Mouse (Mus musculus): ENCODE results near the gene Gabrq. TPM values are rescaled to one million over a fixed set of nuclear protein-coding genes. Genes with fewer than 3 reads are reported as not detected.

Gene Gabrq
- polyA plus RNA-seq (2015; fragmentation: Nextera tagmentation; extraction: Ambion mirVana): 0.57 and 0.76 TPM in 2 replicates

DNA sequence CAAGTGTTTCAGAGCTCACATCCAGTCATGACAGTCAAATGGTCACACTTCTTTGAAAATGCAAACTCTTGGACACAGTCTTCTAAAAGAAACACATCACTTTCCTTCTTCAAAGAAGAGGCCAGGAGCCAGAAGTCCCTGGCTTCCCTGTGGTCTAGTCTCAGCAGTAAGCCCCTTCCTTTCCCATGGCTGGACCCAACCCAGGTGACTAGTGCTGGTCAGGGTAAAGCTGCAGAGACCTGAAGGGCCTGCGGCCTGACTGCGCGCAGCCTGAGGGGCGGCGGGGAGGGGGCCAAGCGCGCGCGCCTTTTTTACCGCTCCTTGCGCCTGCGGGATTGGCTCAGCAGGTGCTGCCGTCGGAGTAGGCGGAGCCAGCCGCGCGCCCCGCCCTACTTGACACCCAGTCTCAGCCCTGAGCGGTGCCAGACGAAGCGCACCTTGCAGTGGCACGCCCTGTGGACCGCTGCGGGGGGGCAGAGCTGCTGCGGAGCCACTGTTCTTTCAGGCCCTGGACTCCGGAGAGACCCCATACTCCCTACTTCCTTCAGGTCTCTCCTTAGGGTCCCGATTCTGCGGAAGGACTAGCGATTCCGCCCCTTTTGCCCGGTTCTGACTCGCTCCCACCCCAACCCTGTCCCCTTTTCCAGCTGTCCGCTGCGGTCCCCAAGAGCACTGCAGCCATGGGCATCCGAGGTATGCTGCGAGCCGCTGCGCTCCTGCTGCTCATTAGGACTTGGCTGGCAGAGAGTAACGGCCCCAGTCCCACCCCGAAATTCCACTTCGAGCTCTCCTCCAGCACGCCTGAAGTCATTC lies at the start of gene Gabrq:
TSS of gene Gabrq (plus strand) at position 403 of the 813 bp plus-strand sequence.
- Histone ChIP-seq H3K4me2 (ENCODE audit: low read depth, low read length) (peak within 1 kb of the TSS; percentile 52), H3K9ac (ENCODE audit: low read length) (no peak within 1 kb of the TSS), H3K36me3 (ENCODE audit: control insufficient read depth, insufficient read depth, low read length) (no peaks in the 10 kb centered on the region), H3K27ac (ENCODE audit: low read length) (no peak within 1 kb of the TSS), H3K27me3 (ENCODE audit: control insufficient read depth, insufficient read depth, low read length) (peaks cover 9% of the 10 kb centered on the region; the same call in 1 of the 2 replicates), H3K4me3 (replicated peaks; ENCODE audit: low read length) (peak within 1 kb of the TSS; percentile 38), H3K9me3 (replicated peaks; ENCODE audit: control insufficient read depth, low read length) (no peaks in the 10 kb centered on the region), H3K4me1 (ENCODE audit: control insufficient read depth, insufficient read depth, low read length) (no peaks in the 10 kb centered on the region)
- WGBS: 21% methylated on average over 43 of the region's 43 CpGs
- peak; percentile 75; the same call in 1 of the 2 replicates for ATAC-seq (ENCODE audit: insufficient read depth, low FRiP score)

- H3K9ac ChIP-seq (ENCODE audit: low read length): no peak overlapping the region
- no peaks in the 10 kb centered on the region; the same call in 1 of the 2 replicates for H3K27me3 ChIP-seq (ENCODE audit: control insufficient read depth, insufficient read depth, low read length)
- no peak for ATAC-seq (ENCODE audit: insufficient read depth, low FRiP score)
- H3K4me3 ChIP-seq (replicated peaks; ENCODE audit: low read length): no peak overlapping the region
- H3K4me1 ChIP-seq (ENCODE audit: control insufficient read depth, insufficient read depth, low read length): no peaks in the 10 kb centered on the region
- H3K36me3 ChIP-seq (ENCODE audit: control insufficient read depth, insufficient read depth, low read length): no peaks in the 10 kb centered on the region
- H3K9me3 ChIP-seq (replicated peaks; ENCODE audit: control insufficient read depth, low read length): no peaks in the 10 kb centered on the region
- 23% methylated on average over 1 of the region's 1 CpGs for WGBS
- H3K27ac ChIP-seq (ENCODE audit: low read length): no peak overlapping the region
- H3K4me2 ChIP-seq (ENCODE audit: low read depth, low read length): no peak overlapping the region
Measured at GRCm38 (mm10) chrX:72788773-72789557, 36.0 kb upstream of the Gabrq start.

DNA sequence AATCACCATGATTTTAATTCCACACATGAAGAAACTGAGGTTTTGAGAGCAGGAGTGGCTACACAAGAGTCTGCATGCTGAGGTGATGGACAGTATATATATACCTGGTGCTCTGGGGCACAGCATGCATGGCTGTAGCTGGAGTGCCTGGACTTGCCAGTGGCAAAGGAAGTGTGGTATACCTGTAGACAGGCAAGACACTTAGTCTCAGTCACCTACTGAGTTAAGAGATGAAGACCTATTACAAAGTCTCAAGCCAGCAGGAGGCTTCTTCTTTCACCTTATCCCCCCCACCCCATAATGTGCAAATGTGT lies 35.5 kb upstream of the Gabrq start:
- no peak for ATAC-seq (ENCODE audit: insufficient read depth, low FRiP score)
- H3K4me3 ChIP-seq (replicated peaks; ENCODE audit: low read length): no peak overlapping the region
- no peaks in the 10 kb centered on the region for H3K36me3 ChIP-seq (ENCODE audit: control insufficient read depth, insufficient read depth, low read length)
- no peak overlapping the region for H3K4me2 ChIP-seq (ENCODE audit: low read depth, low read length)
- no peak overlapping the region for H3K27ac ChIP-seq (ENCODE audit: low read length)
- H3K9me3 ChIP-seq (replicated peaks; ENCODE audit: control insufficient read depth, low read length): no peaks in the 10 kb centered on the region
- no peak overlapping the region for H3K9ac ChIP-seq (ENCODE audit: low read length)
- no peaks in the 10 kb centered on the region; the same call in 1 of the 2 replicates for H3K27me3 ChIP-seq (ENCODE audit: control insufficient read depth, insufficient read depth, low read length)
- H3K4me1 ChIP-seq (ENCODE audit: control insufficient read depth, insufficient read depth, low read length): no peaks in the 10 kb centered on the region

GRCm38 (mm10) chrX:72819594-72819993 lies 5.4 kb upstream of the Gabrq start:
- 6% methylated on average over 5 of the region's 5 CpGs for WGBS
- H3K4me2 ChIP-seq (ENCODE audit: low read depth, low read length): no peak overlapping the region
- no peaks in the 10 kb centered on the region for H3K4me1 ChIP-seq (ENCODE audit: control insufficient read depth, insufficient read depth, low read length)
- peaks cover 5% of the 10 kb centered on the region; the same call in 1 of the 2 replicates for H3K27me3 ChIP-seq (ENCODE audit: control insufficient read depth, insufficient read depth, low read length)
- no peak overlapping the region for H3K9ac ChIP-seq (ENCODE audit: low read length)
- no peaks in the 10 kb centered on the region for H3K36me3 ChIP-seq (ENCODE audit: control insufficient read depth, insufficient read depth, low read length)
- no peak overlapping the region for H3K27ac ChIP-seq (ENCODE audit: low read length)
- no peaks in the 10 kb centered on the region for H3K9me3 ChIP-seq (replicated peaks; ENCODE audit: control insufficient read depth, low read length)
- H3K4me3 ChIP-seq (replicated peaks; ENCODE audit: low read length): no peak overlapping the region
- no peak for ATAC-seq (ENCODE audit: insufficient read depth, low FRiP score)

GRCm38 (mm10) chrX:72823310-72823709 lies 1.7 kb upstream of the Gabrq start:
- 58% methylated on average over 2 of the region's 2 CpGs for WGBS

DNA sequence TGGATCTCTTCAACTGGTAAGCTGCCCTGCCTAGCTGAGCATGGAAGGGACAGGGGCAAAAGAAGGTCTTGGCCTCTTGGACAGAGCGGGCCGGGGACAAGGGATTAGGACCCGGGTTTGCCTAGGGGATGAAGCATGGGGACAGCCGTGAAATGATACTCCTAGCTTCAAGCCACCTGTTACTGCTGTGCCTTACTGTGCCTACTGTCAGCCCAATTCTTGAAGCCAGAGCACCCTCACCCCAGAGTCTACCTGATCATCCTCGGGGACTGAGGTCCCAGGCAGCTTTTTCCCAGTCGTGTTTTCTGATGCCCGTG lies 569 bp downstream of the Gabrq start:
- Histone ChIP-seq H3K4me3 (replicated peaks; ENCODE audit: low read length) (peak overlapping the region; percentile 38; the same call in 1 of the 2 replicates), H3K4me2 (ENCODE audit: low read depth, low read length) (peak overlapping the region; percentile 52), H3K36me3 (ENCODE audit: control insufficient read depth, insufficient read depth, low read length) (no peaks in the 10 kb centered on the region), H3K4me1 (ENCODE audit: control insufficient read depth, insufficient read depth, low read length) (no peaks in the 10 kb centered on the region), H3K9me3 (replicated peaks; ENCODE audit: control insufficient read depth, low read length) (no peaks in the 10 kb centered on the region), H3K9ac (ENCODE audit: low read length) (no peak overlapping the region), H3K27me3 (ENCODE audit: control insufficient read depth, insufficient read depth, low read length) (peaks cover 9% of the 10 kb centered on the region; the same call in 1 of the 2 replicates), H3K27ac (ENCODE audit: low read length) (no peak overlapping the region)
- no peak for ATAC-seq (ENCODE audit: insufficient read depth, low FRiP score)
- WGBS: 50% methylated on average over 7 of the region's 7 CpGs

More at GRCm38 (mm10) chrX:72823310-72823709, 1.7 kb upstream of the Gabrq start:
- no peak for ATAC-seq (ENCODE audit: insufficient read depth, low FRiP score)
- Histone ChIP-seq H3K27me3 (ENCODE audit: control insufficient read depth, insufficient read depth, low read length) (peaks cover 9% of the 10 kb centered on the region; the same call in 1 of the 2 replicates), H3K9ac (ENCODE audit: low read length) (no peak overlapping the region), H3K36me3 (ENCODE audit: control insufficient read depth, insufficient read depth, low read length) (no peaks in the 10 kb centered on the region), H3K27ac (ENCODE audit: low read length) (no peak overlapping the region), H3K4me1 (ENCODE audit: control insufficient read depth, insufficient read depth, low read length) (no peaks in the 10 kb centered on the region), H3K4me3 (replicated peaks; ENCODE audit: low read length) (no peak overlapping the region), H3K4me2 (ENCODE audit: low read depth, low read length) (no peak overlapping the region), H3K9me3 (replicated peaks; ENCODE audit: control insufficient read depth, low read length) (no peaks in the 10 kb centered on the region)

Other genes starting within 250 kb of the Gabrq start
- 3.6 and 4.3 TPM in 2 replicates for gene Gabra3, start 168.3 kb upstream of the Gabrq start, polyA plus RNA-seq (2015; fragmentation: Nextera tagmentation; extraction: Ambion mirVana)
- gene Cetn2, start 93.2 kb downstream of the Gabrq start, polyA plus RNA-seq (2015; fragmentation: Nextera tagmentation; extraction: Ambion mirVana): 60.3 and 71.4 TPM in 2 replicates
- 29.0 and 31.9 TPM in 2 replicates for gene Nsdhl, start 93.4 kb downstream of the Gabrq start, polyA plus RNA-seq (2015; fragmentation: Nextera tagmentation; extraction: Ambion mirVana)
- gene Zfp185, start 162.2 kb downstream of the Gabrq start, polyA plus RNA-seq (2015; fragmentation: Nextera tagmentation; extraction: Ambion mirVana): 25.5 and 32.3 TPM in 2 replicates
- gene Pnma5, start 211.9 kb downstream of the Gabrq start, polyA plus RNA-seq (2015; fragmentation: Nextera tagmentation; extraction: Ambion mirVana): 0.10 and 0.17 TPM in 2 replicates
- gene Pnma3, start 239.6 kb downstream of the Gabrq start, polyA plus RNA-seq (2015; fragmentation: Nextera tagmentation; extraction: Ambion mirVana): 0.10 and 0.16 TPM in 2 replicates